Mouse (Mus musculus): ENCODE measurements at regions not wholly inside any gene's neighbourhood (a gene's known extent, or its start where the extent isn't known, plus 50 kb on each side); places are given as distances from the start of the nearest gene placed in this dataset.

- Histone ChIP-seq H3K4me3 (replicated peaks) (no peak overlapping the region), H3K36me3 (replicated peaks) (no peaks in the 10 kb centered on the region), H3K9me3 (no peaks in the 10 kb centered on the region), H3K27me3 (no peaks in the 10 kb centered on the region), H3K4me2 (no peak overlapping the region), H3K9ac (no peak overlapping the region), H3K4me1 (no peaks in the 10 kb centered on the region; the same call in 1 of the 2 replicates), H3K27ac (no peak overlapping the region)
- WGBS: 67% methylated on average over 7 of the region's 7 CpGs
- no peak for ATAC-seq (ENCODE audit: low FRiP score)
Observed at GRCm38 (mm10) chr5:55504754-55505153, 1506.5 kb downstream of the Stim2 start.

- peak; percentile 36; the same call in 1 of the 2 replicates for ATAC-seq (ENCODE audit: low FRiP score)
- H3K4me2 ChIP-seq: no peak overlapping the region
- no peak overlapping the region for H3K4me3 ChIP-seq (replicated peaks)
- no peaks in the 10 kb centered on the region for H3K36me3 ChIP-seq (replicated peaks)
- 26% methylated on average over 1 of the region's 1 CpGs for WGBS
- no peaks in the 10 kb centered on the region for H3K27me3 ChIP-seq
- H3K9me3 ChIP-seq: no peaks in the 10 kb centered on the region
- H3K27ac ChIP-seq: no peak overlapping the region
- H3K9ac ChIP-seq: no peak overlapping the region
- no peaks in the 10 kb centered on the region; the same call in 1 of the 2 replicates for H3K4me1 ChIP-seq
Observed at GRCm38 (mm10) chr5:55505871-55506270, 1507.6 kb downstream of the Stim2 start.

- no peak for ATAC-seq (ENCODE audit: low FRiP score)
- Histone ChIP-seq H3K4me2 (no peak overlapping the region), H3K9ac (no peak overlapping the region), H3K4me1 (no peaks in the 10 kb centered on the region), H3K36me3 (replicated peaks) (no peaks in the 10 kb centered on the region), H3K4me3 (replicated peaks) (no peak overlapping the region), H3K27me3 (no peaks in the 10 kb centered on the region), H3K9me3 (no peaks in the 10 kb centered on the region), H3K27ac (no peak overlapping the region)
- WGBS: 62% methylated on average over 2 of the region's 2 CpGs
Observed at GRCm38 (mm10) chr5:55514269-55514668, 1516.0 kb downstream of the Stim2 start.

GRCm38 (mm10) chr5:55551154-55551553, 1552.9 kb downstream of the Stim2 start:
- H3K9me3 ChIP-seq: no peaks in the 10 kb centered on the region
- H3K27ac ChIP-seq: no peak overlapping the region
- H3K4me1 ChIP-seq: peaks cover 3% of the 10 kb centered on the region; the same call in 1 of the 2 replicates
- H3K9ac ChIP-seq: no peak overlapping the region
- no peak overlapping the region for H3K4me2 ChIP-seq
- no peak overlapping the region for H3K4me3 ChIP-seq (replicated peaks)
- H3K27me3 ChIP-seq: no peaks in the 10 kb centered on the region
- peak; percentile 88; the same call in 1 of the 2 replicates for ATAC-seq (ENCODE audit: low FRiP score)
- H3K36me3 ChIP-seq (replicated peaks): no peaks in the 10 kb centered on the region

Data from forebrain, embryonic 12.5 days (tissue).